Mouse (Mus musculus) ES-E14 (cell line): ENCODE measurements around the gene 1110004F10Rik. TPM values are rescaled to one million over a fixed set of nuclear protein-coding genes. Genes with fewer than 3 reads are reported as not detected.
"Not testable (repeated sequence)": the region's sequence is repeated elsewhere in the genome, so short reads cannot be mapped to it uniquely, and the experiment has no call there.

ENCODE experiments used
- DNase-seq: peaks from one replicate; pipeline ENCODE4 v3.0.0-alpha.2; 2013; ENCODE audit warnings: low read depth, low spot score
- H3K27ac ChIP-seq: 2 replicates; pipeline ENCODE4 v1.5.1; 2012; ENCODE audit warnings: low read depth, mild to moderate bottlenecking, low read length, moderate library complexity, mixed read lengths; ENCODE audit not compliant: poor library complexity, insufficient read depth, severe bottlenecking
- H3K36me3 ChIP-seq: 2 replicates; pipeline ENCODE4 v1.6.1; 2012; ENCODE audit warnings: mild to moderate bottlenecking, low read length, moderate library complexity, mixed read lengths; ENCODE audit not compliant: control insufficient read depth, poor library complexity, insufficient read depth, severe bottlenecking
- H3K4me1 ChIP-seq, 2 experiments: fragments of 150-350 bp in 1 of 2; sonication (generic) in 1 of 2; 2 replicates each; pipeline ENCODE4 v1.6.1; 2012; ENCODE audit warnings: low read length in 2 of 2, mild to moderate bottlenecking in 1 of 2, mixed read lengths in 1 of 2; ENCODE audit not compliant: control insufficient read depth in 2 of 2, insufficient read depth in 2 of 2, poor library complexity in 1 of 2
- H3K4me3 ChIP-seq, 2 experiments: fragments of 150-350 bp in 1 of 2; sonication (generic) in 1 of 2; 2 replicates each; pipeline ENCODE4 v1.5.1; 2012; ENCODE audit warnings: low read length in 2 of 2, low read depth in 1 of 2, mild to moderate bottlenecking in 1 of 2, mixed read lengths in 1 of 2; ENCODE audit not compliant: insufficient read depth in 1 of 2, poor library complexity in 1 of 2, severe bottlenecking in 1 of 2
- H3K9ac ChIP-seq: 2 replicates; pipeline ENCODE4 v1.6.1; 2012; ENCODE audit warnings: low read depth, mild to moderate bottlenecking, low read length, mixed read lengths; ENCODE audit not compliant: poor library complexity, insufficient read depth, severe bottlenecking
- H3K9me3 ChIP-seq: fragments of 150-350 bp; sonication (generic); 2 replicates; pipeline ENCODE4 v1.6.1; 2012; ENCODE audit warnings: low read depth, mild to moderate bottlenecking, low read length; ENCODE audit not compliant: control insufficient read depth, insufficient read depth
- CHD2 ChIP-seq: IDR thresholded peaks from 2 replicates; pipeline ENCODE4 v1.6.1; 2014; ENCODE audit warnings: mild to moderate bottlenecking, low read depth, low read length, inconsistent platforms
- HCFC1 ChIP-seq: IDR thresholded peaks from 2 replicates; pipeline ENCODE4 v1.6.1; 2012; ENCODE audit warnings: low read length, inconsistent platforms, borderline replicate concordance; ENCODE audit not compliant: insufficient read depth
- MAFK ChIP-seq: IDR thresholded peaks from 2 replicates; pipeline ENCODE4 v1.6.1; 2014; ENCODE audit warnings: mild to moderate bottlenecking, low read depth, low read length, inconsistent platforms; ENCODE audit not compliant: insufficient read depth
- ZC3H11A ChIP-seq: IDR thresholded peaks from 2 replicates; pipeline ENCODE4 v1.6.1; 2012; ENCODE audit warnings: low read depth, mild to moderate bottlenecking, inconsistent platforms, low read length, borderline replicate concordance
- ZNF384 ChIP-seq: IDR thresholded peaks from 2 replicates; pipeline ENCODE4 v1.6.1; 2012; ENCODE audit warnings: low read depth, low read length, inconsistent platforms
- in situ Hi-C, 2 experiments: fragments of 600-800 bp; cut with MboI; formaldehyde crosslinking; loops; one replicate each; pipeline ENCODE4 v1.15.1; 2025; ENCODE audit warnings: low sequenced_read_pairs in 2 of 2, inconsistent platforms in 1 of 2; ENCODE audit not compliant: unreplicated experiment in 2 of 2
- total RNA-seq: library from RNA; depleted of rRNA; stranded (reverse); fragments of 300-350 nt; gene quantifications from 2 replicates; pipeline ENCODE4 v1.2.3, GENCODE M21; 2012

The 1110004F10Rik gene
- total RNA-seq, 1 experiment = 102 TPM

- in situ Hi-C loops = loop anchor here in 1 of 2 experiments (10.0 to 25.0 kb wide), 2 partner anchors 814 to 1126 kb away; no protein-coding TSS in a partner anchor
- Histone ChIP-seq H3K27ac (no peak within 1 kb of the TSS), H3K9ac (no peak within 1 kb of the TSS), H3K4me1 (no peaks in the 10 kb centered on the region), H3K36me3 (no peaks in the 10 kb centered on the region), H3K4me3 (peak within 1 kb of the TSS; percentile 59), H3K9me3 (no peaks in the 10 kb centered on the region)
- no peak for DNase-seq
- TF ChIP-seq ZC3H11A = no peak
- no peak for TF ChIP-seq HCFC1
- no peak for TF ChIP-seq ZNF384
- no peak for TF ChIP-seq CHD2
Measured at GRCm38 (mm10) chr7:116038511-116038910, 686 bp upstream of the 1110004F10Rik start, which contains the start of gene Sox6. Sox6 (minus strand) TSS chr7:116038796.

DNA sequence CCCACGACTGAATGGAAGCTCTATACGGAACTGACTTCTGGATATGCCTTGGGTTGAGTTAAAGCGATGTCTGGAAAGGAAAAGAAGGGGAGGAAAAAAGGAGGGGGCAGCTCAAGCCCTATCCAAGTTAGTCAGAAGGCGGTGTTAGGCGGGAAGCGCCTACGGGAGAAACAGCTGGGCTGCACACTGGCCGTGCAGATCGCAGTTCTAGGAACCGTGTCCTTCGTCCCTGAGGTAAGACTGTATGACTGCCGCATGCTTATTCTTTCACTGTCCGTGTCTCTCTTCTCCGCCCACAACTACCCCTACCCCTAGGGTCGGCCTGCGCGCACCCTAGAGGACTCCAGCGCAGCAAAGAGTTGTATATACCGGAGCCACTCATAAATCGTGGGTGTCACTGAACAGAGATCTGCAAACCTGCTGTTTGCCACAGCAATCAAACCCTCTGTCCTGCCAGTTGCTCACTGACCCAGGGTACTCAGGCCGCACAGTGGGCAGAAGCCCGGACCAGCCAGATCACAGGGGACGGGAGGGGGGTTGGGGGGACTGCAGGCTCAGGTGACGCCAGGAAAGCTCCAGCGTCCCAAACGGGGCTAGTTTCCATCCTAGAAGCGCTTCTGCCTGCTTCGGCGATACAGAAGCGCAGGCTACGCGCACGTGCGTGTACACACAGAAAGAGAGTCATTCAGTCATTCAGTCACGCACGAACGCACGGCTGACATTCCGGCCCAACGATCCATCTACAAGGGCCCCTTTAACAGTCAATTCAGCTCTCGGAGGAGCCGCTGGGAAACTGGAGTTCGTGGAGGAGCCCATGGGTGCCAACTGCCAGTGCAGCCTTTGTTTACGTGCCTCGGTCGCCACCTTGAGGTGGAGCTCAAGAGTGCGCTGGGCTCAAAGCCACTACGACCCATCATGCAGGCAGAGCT is 605 bp downstream of the 1110004F10Rik start:
- no peak for TF ChIP-seq CHD2
- TF ChIP-seq ZC3H11A = peak; percentile 62
- Histone ChIP-seq H3K9me3 (no peaks in the 10 kb centered on the region), H3K9ac (no peak overlapping the region; the same call in 1 of the 2 replicates), H3K36me3 (no peaks in the 10 kb centered on the region), H3K4me3 (peak overlapping the region; percentile 59), H3K27ac (no peak overlapping the region), H3K4me1 (no peaks in the 10 kb centered on the region)
- in situ Hi-C loops = loop anchor here in 1 of 2 experiments (10.0 to 25.0 kb wide), 2 partner anchors 815 to 1128 kb away; no protein-coding TSS in a partner anchor
- peak; percentile 63 for DNase-seq

DNA sequence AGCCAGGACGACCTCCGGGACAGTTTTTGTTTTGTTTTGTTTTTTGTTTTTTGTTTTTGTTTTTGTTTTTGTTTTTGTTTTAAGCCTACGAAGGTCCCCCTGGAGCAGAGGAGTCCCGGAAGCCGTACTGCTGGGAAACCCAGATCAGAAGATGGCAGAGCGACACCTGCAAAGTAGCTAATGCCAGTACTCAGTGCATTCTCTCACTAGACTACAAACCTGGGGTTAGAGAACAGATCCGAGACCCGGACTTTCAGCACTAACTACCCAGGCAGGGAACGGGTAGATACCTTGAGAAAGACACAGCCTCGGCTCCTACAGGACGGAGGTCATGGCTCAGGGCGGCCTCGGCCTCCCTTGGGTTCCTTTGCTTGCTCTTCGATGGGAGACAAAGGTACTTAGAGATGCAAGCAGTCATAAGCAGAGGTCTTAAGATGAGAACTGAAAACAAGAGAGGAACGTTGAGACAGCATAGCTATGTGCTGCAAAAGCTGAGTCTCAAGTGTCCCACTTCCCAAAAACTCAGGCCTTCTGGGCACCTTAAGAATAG is 1.3 kb downstream of the 1110004F10Rik start:
- in situ Hi-C loops = loop anchor here in 1 of 2 experiments (25.0 kb wide), 1 partner anchor 1128 kb away; no protein-coding TSS in a partner anchor
- Histone ChIP-seq H3K9me3 (no peaks in the 10 kb centered on the region), H3K27ac (no peak overlapping the region), H3K9ac (no peak overlapping the region), H3K4me1 (no peaks in the 10 kb centered on the region), H3K36me3 (no peaks in the 10 kb centered on the region), H3K4me3 (peak overlapping the region in 1 of 2 experiments; percentile 59; a peak in 1 of 4 replicates)
- TF ChIP-seq HCFC1 (no peak), ZC3H11A (no peak), ZNF384 (no peak), CHD2 (no peak), MAFK (no peak)
- DNase-seq = no peak

GRCm38 (mm10) chr7:116060739-116061138 is 21.5 kb downstream of the 1110004F10Rik start:
- Histone ChIP-seq H3K4me1 (no peaks in the 10 kb centered on the region), H3K9ac (no peak overlapping the region), H3K4me3 (no peak overlapping the region), H3K9me3 (no peaks in the 10 kb centered on the region), H3K36me3 (no peaks in the 10 kb centered on the region), H3K27ac (no peak overlapping the region)
- in situ Hi-C loops = no loop called here
- TF ChIP-seq CHD2 (no peak), ZC3H11A (no peak; the same call in 1 of the 2 replicates), ZNF384 (no peak), MAFK (no peak), HCFC1 (no peak)
- no peak for DNase-seq

GRCm38 (mm10) chr7:116084366-116084765 is 45.2 kb downstream of the 1110004F10Rik start, which contains the start of gene Gm4353:
Gm4353 (minus strand) TSS chr7:116084635.
- H3K9ac ChIP-seq, H3K36me3 ChIP-seq, H3K9me3 ChIP-seq, H3K27ac ChIP-seq, H3K4me3 ChIP-seq, in situ Hi-C loops, DNase-seq, H3K4me1 ChIP-seq: not testable (repeated sequence)
